Mouse (Mus musculus) forebrain, embryonic 13.5 days (tissue): ENCODE data around the gene Tcerg1l. TPM values are rescaled to one million over a fixed set of nuclear protein-coding genes. Genes with fewer than 3 reads are reported as not detected.

ENCODE experiments used
- ATAC-seq: fragments of 200-750 bp; cut with Nextera tagmentation; 2 replicates; pipeline ENCODE4 v1.8.0; 2017
- H3K27ac ChIP-seq: fragments of 300-500 bp; sonication (generic); 2 replicates; pipeline ENCODE4 v1.5.1; 2015; ENCODE audit warnings: inconsistent platforms, mild to moderate bottlenecking, moderate library complexity
- H3K27me3 ChIP-seq: fragments of 300-500 bp; sonication (generic); 2 replicates; pipeline ENCODE4 v1.6.1; 2015; ENCODE audit warnings: mild to moderate bottlenecking, inconsistent platforms
- H3K36me3 ChIP-seq: fragments of 300-500 bp; sonication (generic); 2 replicates; pipeline ENCODE4 v1.6.1; 2015; ENCODE audit warnings: mild to moderate bottlenecking, inconsistent platforms; ENCODE audit not compliant: poor library complexity, severe bottlenecking
- H3K4me1 ChIP-seq: fragments of 300-500 bp; sonication (generic); 2 replicates; pipeline ENCODE4 v1.6.1; 2015; ENCODE audit warnings: inconsistent platforms
- H3K4me2 ChIP-seq: fragments of 300-500 bp; sonication (generic); 2 replicates; pipeline ENCODE4 v1.6.1; 2015; ENCODE audit warnings: inconsistent platforms, mild to moderate bottlenecking, moderate library complexity
- H3K4me3 ChIP-seq: fragments of 300-500 bp; sonication (generic); 2 replicates; pipeline ENCODE4 v1.5.1; 2015; ENCODE audit warnings: mild to moderate bottlenecking, inconsistent platforms
- H3K9ac ChIP-seq: fragments of 300-500 bp; sonication (generic); 2 replicates; pipeline ENCODE4 v1.6.1; 2015; ENCODE audit warnings: mild to moderate bottlenecking, inconsistent platforms
- H3K9me3 ChIP-seq: fragments of 300-500 bp; sonication (generic); replicated peaks from 2 replicates; pipeline ENCODE4 v1.6.1; 2016; ENCODE audit warnings: inconsistent platforms
- WGBS: fragments of 180-500 bp; shearing (Covaris S2); methylation state at CpG from one replicate; pipeline ENCODE4 v1.1.7; 2015; 5-methylcytosine and 5-hydroxymethylcytosine counted together
- polyA plus RNA-seq: library from polyadenylated mRNA; unstranded; fragments of >200 nt; fragmentation: Nextera tagmentation; extraction: Ambion mirVana; gene quantifications from 2 replicates; pipeline ENCODE4 v1.2.1, GENCODE M21; 2015

Gene Tcerg1l
- polyA plus RNA-seq, 1 experiment from 2014 or later = 3.0 TPM

DNA sequence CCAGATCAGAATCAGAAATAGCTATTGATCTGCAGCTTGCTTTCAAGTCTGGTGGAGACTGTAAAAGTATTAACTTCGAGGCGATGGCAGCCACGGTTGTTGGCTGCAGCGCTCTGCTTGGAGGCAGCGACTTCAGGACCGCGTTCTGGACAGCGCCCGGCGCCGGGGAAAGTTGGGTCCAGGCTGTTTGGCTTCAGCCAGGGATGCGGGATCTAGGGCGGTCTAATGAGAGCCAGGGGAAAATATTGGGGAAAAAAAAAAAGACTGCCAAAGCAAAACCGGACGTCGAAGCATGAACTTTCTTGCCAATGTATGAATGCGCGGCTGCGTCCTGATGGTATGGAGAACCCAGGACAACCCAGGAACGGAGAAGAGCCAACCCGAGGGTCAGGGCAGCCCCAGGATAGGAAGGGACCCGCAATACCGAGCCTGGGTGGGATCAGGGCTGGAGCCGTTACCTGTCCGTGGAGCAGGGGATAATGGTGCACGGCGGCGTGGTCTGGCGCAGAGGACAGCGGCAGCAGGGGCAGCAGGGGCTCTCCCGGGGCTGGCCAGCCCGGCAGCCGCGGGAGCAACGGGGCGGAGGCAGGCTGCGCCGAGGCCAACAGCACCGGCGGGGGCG lies 556 bp downstream of the Tcerg1l start:
- Histone ChIP-seq H3K4me3 (peak overlapping the region; percentile 66), H3K27ac (no peak overlapping the region), H3K27me3 (peaks cover 38% of the 10 kb centered on the region), H3K9ac (peak overlapping the region; percentile 72), H3K4me2 (peak overlapping the region; percentile 100), H3K9me3 (no peaks in the 10 kb centered on the region), H3K4me1 (peaks cover 19% of the 10 kb centered on the region), H3K36me3 (no peaks in the 10 kb centered on the region)
- under 1% methylated on average over 31 of the region's 41 CpGs for WGBS
- ATAC-seq = peak; percentile 52

DNA sequence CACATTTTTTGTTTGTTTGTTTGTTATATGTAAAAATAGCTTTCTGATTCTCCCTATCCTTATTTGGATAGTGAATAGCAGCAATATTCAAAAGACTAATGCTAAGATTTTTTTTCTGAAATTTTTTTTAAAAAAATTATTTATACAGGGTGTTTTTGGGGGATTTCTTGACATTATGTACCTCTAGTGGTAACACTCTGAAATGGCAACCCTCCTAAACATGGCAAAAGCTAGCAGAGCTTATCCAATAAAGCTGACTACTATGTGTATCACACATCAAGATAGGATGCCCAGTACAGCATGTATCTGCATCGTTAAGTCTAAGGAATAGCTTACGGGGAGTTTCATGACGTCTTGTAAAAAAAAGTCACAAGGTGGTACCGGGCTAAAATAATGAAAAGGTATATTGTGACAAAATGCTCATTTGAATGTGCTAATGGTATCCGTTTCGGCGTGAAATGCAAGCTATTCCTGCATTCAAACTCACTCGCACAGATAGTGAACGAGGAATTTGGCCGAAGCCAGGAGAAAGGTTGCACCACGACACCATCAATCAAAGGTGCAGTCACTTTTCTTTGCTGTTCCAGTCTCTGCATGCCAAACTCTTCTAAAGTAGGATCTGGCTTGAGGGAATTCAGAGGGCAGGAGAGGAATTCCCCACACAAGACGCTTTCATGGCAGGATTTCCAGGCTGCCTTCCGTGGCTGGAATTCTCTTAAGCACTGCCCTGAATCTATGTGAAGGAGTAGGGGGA lies 1.2 kb downstream of the Tcerg1l start:
- WGBS = 28% methylated on average over 13 of the region's 13 CpGs
- peaks cover 19% of the 10 kb centered on the region for H3K4me1 ChIP-seq

GRCm38 (mm10) chr7:138389941-138390340 lies 7.6 kb downstream of the Tcerg1l start:
- ATAC-seq = no peak
- 90% methylated on average over 6 of the region's 6 CpGs for WGBS
- no peaks in the 10 kb centered on the region for H3K36me3 ChIP-seq

More for the DNA sequence above, 1.2 kb downstream of the Tcerg1l start:
- peak overlapping the region; percentile 100 for H3K4me2 ChIP-seq
- H3K9ac ChIP-seq = peak overlapping the region; percentile 72; the same call in 1 of the 2 replicates
- H3K27me3 ChIP-seq = peaks cover 38% of the 10 kb centered on the region
- peak overlapping the region; percentile 66 for H3K4me3 ChIP-seq
- H3K27ac ChIP-seq = no peak overlapping the region
- no peak for ATAC-seq
- H3K36me3 ChIP-seq = no peaks in the 10 kb centered on the region
- H3K9me3 ChIP-seq = no peaks in the 10 kb centered on the region

DNA sequence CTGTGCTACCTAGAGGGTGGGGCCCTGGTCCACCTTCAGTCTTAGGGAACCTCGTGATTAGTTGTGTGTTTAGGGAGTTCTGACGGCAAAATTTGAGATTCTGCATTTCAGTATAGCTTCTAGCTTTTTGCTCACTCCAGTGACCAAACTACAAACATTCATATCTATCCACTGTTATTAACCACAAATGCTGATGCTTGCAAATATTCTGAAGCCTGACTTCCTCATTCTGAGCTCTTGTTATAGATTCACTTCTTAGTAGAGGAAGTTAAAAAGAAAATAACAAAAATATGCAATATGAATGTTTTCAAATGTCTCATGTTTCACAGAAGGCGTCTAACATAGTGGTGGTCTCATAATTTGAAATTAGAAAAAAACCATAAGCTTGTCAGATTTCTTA lies 8.5 kb downstream of the Tcerg1l start:
- no peak for ATAC-seq
- H3K27me3 ChIP-seq = no peaks in the 10 kb centered on the region
- H3K36me3 ChIP-seq = no peaks in the 10 kb centered on the region
- H3K9me3 ChIP-seq = no peaks in the 10 kb centered on the region
- H3K9ac ChIP-seq = no peak overlapping the region
- H3K27ac ChIP-seq = no peak overlapping the region
- H3K4me3 ChIP-seq = no peak overlapping the region
- 85% methylated on average over 3 of the region's 3 CpGs for WGBS
- H3K4me1 ChIP-seq = no peaks in the 10 kb centered on the region
- H3K4me2 ChIP-seq = no peak overlapping the region

More at GRCm38 (mm10) chr7:138389941-138390340, 7.6 kb downstream of the Tcerg1l start:
- Histone ChIP-seq H3K9me3 (no peaks in the 10 kb centered on the region), H3K4me2 (no peak overlapping the region), H3K4me1 (no peaks in the 10 kb centered on the region), H3K4me3 (no peak overlapping the region), H3K27ac (no peak overlapping the region), H3K9ac (no peak overlapping the region), H3K27me3 (no peaks in the 10 kb centered on the region)

GRCm38 (mm10) chr7:138379221-138379620 lies 18.3 kb downstream of the Tcerg1l start:
- H3K27me3 ChIP-seq = no peaks in the 10 kb centered on the region
- no peaks in the 10 kb centered on the region for H3K36me3 ChIP-seq
- H3K9ac ChIP-seq = no peak overlapping the region
- H3K4me1 ChIP-seq = no peaks in the 10 kb centered on the region
- H3K4me3 ChIP-seq = no peak overlapping the region
- H3K4me2 ChIP-seq = no peak overlapping the region
- no peak for ATAC-seq
- no peaks in the 10 kb centered on the region for H3K9me3 ChIP-seq
- H3K27ac ChIP-seq = no peak overlapping the region
- WGBS = 82% methylated on average over 3 of the region's 3 CpGs

- H3K4me2 ChIP-seq = no peak overlapping the region
- H3K4me3 ChIP-seq = no peak overlapping the region
- H3K27ac ChIP-seq = no peak overlapping the region
- H3K27me3 ChIP-seq = no peaks in the 10 kb centered on the region
- no peaks in the 10 kb centered on the region for H3K4me1 ChIP-seq
- WGBS = 93% methylated on average over 4 of the region's 4 CpGs
- H3K36me3 ChIP-seq = no peaks in the 10 kb centered on the region
- no peak for ATAC-seq
- H3K9ac ChIP-seq = no peak overlapping the region
- no peaks in the 10 kb centered on the region for H3K9me3 ChIP-seq
These were observed 19.0 kb downstream of the Tcerg1l start for GRCm38 (mm10) chr7:138378546-138378945.

DNA sequence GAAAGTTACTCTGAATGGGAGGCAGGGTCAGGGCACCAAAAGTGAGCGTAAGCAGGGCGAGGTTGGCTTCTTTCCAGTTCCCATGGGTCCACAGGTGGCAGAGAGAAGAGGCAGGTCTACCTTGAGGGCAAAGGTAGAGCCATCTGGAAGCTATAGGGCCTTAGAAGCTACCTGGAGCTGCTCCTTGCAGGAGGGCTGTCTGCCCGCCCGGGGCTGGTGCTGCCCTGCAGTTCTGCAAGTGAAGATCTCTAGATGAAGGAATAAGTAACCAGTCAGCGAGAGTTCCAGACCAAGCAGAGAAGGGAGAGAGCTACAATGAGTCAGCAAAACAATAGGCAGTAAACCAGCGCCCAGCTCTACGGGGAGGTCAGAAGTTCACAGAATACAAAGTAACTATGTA lies 22.0 kb downstream of the Tcerg1l start:
- Histone ChIP-seq H3K4me3 (no peak overlapping the region), H3K4me1 (no peaks in the 10 kb centered on the region), H3K27ac (no peak overlapping the region), H3K4me2 (no peak overlapping the region), H3K27me3 (no peaks in the 10 kb centered on the region), H3K36me3 (no peaks in the 10 kb centered on the region), H3K9ac (no peak overlapping the region), H3K9me3 (no peaks in the 10 kb centered on the region)
- ATAC-seq = no peak
- 68% methylated on average over 7 of the region's 7 CpGs for WGBS

DNA sequence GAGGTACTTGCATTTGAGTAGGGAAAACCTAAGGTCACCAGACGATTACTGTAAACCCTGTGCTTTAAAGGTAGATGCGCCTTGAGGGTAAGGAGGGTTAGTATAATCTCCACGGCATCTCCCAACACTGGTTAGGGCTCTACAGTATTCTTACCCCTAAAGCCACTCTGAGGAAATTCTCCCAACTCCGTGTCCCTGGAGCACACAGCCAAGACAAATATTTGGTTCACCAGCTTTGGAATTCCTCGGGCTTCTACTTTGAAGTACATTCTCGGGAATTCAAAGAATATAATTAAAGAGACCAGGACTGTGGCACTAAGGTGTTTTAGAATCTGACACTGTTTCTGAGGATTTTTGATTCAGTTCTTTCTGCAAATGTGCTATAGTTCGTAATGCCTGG lies 23.2 kb downstream of the Tcerg1l start:
- Histone ChIP-seq H3K4me3 (no peak overlapping the region), H3K27ac (no peak overlapping the region), H3K9ac (no peak overlapping the region), H3K27me3 (no peaks in the 10 kb centered on the region), H3K4me1 (no peaks in the 10 kb centered on the region), H3K4me2 (no peak overlapping the region), H3K9me3 (no peaks in the 10 kb centered on the region), H3K36me3 (no peaks in the 10 kb centered on the region)
- 81% methylated on average over 7 of the region's 7 CpGs for WGBS
- ATAC-seq = no peak

DNA sequence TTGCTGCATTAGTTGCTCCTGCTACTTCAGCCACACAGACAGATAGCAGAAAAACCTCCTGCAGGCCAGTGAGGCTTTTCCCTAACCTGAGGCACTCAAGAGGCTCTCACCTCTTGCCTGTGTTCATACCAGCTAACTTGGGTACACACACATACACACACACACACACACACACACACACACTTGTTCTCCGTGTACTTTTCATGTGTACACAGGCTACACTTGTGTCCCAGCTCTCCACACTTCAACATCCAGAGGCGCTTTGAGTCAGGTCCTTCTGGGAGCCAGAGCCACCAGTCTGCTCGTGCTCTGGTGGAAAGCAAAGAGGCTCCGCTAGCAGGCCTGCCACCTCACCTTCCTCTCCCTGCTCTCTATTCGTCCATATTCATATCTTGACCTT lies 24.0 kb downstream of the Tcerg1l start:
- Histone ChIP-seq H3K4me3 (no peak overlapping the region), H3K27ac (no peak overlapping the region), H3K4me1 (no peaks in the 10 kb centered on the region), H3K9ac (no peak overlapping the region), H3K27me3 (no peaks in the 10 kb centered on the region), H3K36me3 (no peaks in the 10 kb centered on the region), H3K9me3 (no peaks in the 10 kb centered on the region), H3K4me2 (no peak overlapping the region)
- ATAC-seq = no peak
- WGBS = 85% methylated on average over 5 of the region's 5 CpGs

DNA sequence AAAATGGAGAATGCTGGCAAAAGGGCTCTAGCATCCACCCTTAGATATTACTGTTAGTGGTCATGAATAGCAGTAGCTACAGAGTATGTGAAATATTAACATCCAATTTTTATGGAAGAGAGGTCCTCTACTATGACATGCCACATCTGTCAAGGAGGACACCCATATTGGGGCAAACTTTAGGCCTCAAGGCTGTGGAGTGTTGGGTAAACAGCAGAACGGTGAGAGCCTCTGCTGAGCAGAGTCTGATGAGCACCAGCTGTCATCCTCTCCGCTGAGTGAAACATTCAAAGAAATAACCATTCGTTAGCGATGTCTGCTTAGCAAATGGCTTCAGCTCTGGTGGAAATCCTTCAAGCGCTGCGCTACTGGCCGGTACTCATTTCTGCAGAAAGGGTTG lies 30.0 kb downstream of the Tcerg1l start:
- Histone ChIP-seq H3K27me3 (no peaks in the 10 kb centered on the region), H3K9me3 (no peaks in the 10 kb centered on the region), H3K36me3 (no peaks in the 10 kb centered on the region), H3K27ac (no peak overlapping the region), H3K4me1 (no peaks in the 10 kb centered on the region), H3K4me3 (no peak overlapping the region), H3K4me2 (no peak overlapping the region), H3K9ac (no peak overlapping the region)
- no peak for ATAC-seq
- 85% methylated on average over 7 of the region's 7 CpGs for WGBS

GRCm38 (mm10) chr7:138365519-138365918 lies 32.0 kb downstream of the Tcerg1l start:
- H3K4me1 ChIP-seq = no peaks in the 10 kb centered on the region
- no peak overlapping the region for H3K4me2 ChIP-seq
- H3K27me3 ChIP-seq = no peaks in the 10 kb centered on the region
- 83% methylated on average over 8 of the region's 8 CpGs for WGBS
- no peak overlapping the region for H3K27ac ChIP-seq
- ATAC-seq = no peak
- H3K9ac ChIP-seq = no peak overlapping the region
- H3K9me3 ChIP-seq = no peaks in the 10 kb centered on the region
- no peak overlapping the region for H3K4me3 ChIP-seq
- H3K36me3 ChIP-seq = no peaks in the 10 kb centered on the region

GRCm38 (mm10) chr7:138357475-138357874 lies 40.1 kb downstream of the Tcerg1l start:
- Histone ChIP-seq H3K27me3 (no peaks in the 10 kb centered on the region), H3K36me3 (no peaks in the 10 kb centered on the region), H3K4me3 (no peak overlapping the region), H3K4me1 (no peaks in the 10 kb centered on the region), H3K4me2 (no peak overlapping the region), H3K27ac (no peak overlapping the region), H3K9me3 (no peaks in the 10 kb centered on the region), H3K9ac (no peak overlapping the region)
- ATAC-seq = no peak
- WGBS = 81% methylated on average over 8 of the region's 8 CpGs
